Comparison of ENCODE assay signal across 7 mouse cellular contexts in genomic region chr17:33954646-33955554, GRCm38 (mm10). TPM values are rescaled to one million over a fixed set of nuclear protein-coding genes. Genes with fewer than 3 reads are reported as not detected.
DNase-seq lines count a peak whose midpoint lies in the region; ATAC-seq and TF ChIP-seq lines count a peak whose summit lies in the region.

No protein-coding gene starts in this region.

- no peak for TF ChIP-seq POLR2A in lung, adult 2 months (IDR thresholded peaks at IDR 0.05; ENCODE audit: borderline replicate concordance, extremely low read depth, low read depth, low read length)
- TF ChIP-seq POLR2A in cortical plate, adult 2 months (IDR thresholded peaks at IDR 0.05; ENCODE audit: extremely low read depth, insufficient read depth, low read length) = 0 out of 2 replicates have a peak, but pooled peaks have one; percentile 24
- no peak for TF ChIP-seq POLR2A in small intestine, adult 2 months (IDR thresholded peaks at IDR 0.05; ENCODE audit: low read depth, low read length)

- peak overlapping the region; percentile 82 for H3K9ac ChIP-seq in forebrain, postnatal 0 days
- peak overlapping the region; percentile 95 for H3K9ac ChIP-seq in limb, embryonic 15.5 days

- H3K4me2 ChIP-seq in forebrain, postnatal 0 days (ENCODE audit: low read depth) = peak overlapping the region; percentile 58
- peak overlapping the region; percentile 84 for H3K4me2 ChIP-seq in limb, embryonic 15.5 days

- WGBS in lung, adult 2 months = 1% methylated on average over 33 of the region's 33 CpGs
- WGBS in forebrain, postnatal 0 days = under 1% methylated on average over 33 of the region's 33 CpGs
- under 1% methylated on average over 33 of the region's 33 CpGs for WGBS in limb, embryonic 15.5 days
- under 1% methylated on average over 33 of the region's 33 CpGs for WGBS in small intestine, adult 2 months

- no peak for TF ChIP-seq CTCF in lung, adult 2 months (IDR thresholded peaks at IDR 0.05; ENCODE audit: insufficient read depth, low read length)
- TF ChIP-seq CTCF in cortical plate, adult 2 months (IDR thresholded peaks at IDR 0.05; ENCODE audit: extremely low read depth, insufficient read depth, low read length) = no peak
- no peak for TF ChIP-seq CTCF in forebrain, postnatal 0 days (IDR thresholded peaks at IDR 0.05; ENCODE audit: low read depth)
- TF ChIP-seq CTCF in small intestine, adult 2 months (IDR thresholded peaks at IDR 0.05; ENCODE audit: extremely low read depth, insufficient read length, insufficient replicate concordance, low read depth, low read length) = no peak

- H3K27ac ChIP-seq in cortical plate, adult 2 months (ENCODE audit: insufficient read depth, low read length) = peak overlapping the region; percentile 17; the same call in 1 of the 2 replicates
- H3K27ac ChIP-seq in forebrain, postnatal 0 days (ENCODE audit: low read depth, low read length) = peak overlapping the region; percentile 93
- H3K27ac ChIP-seq in limb, embryonic 15.5 days = peak overlapping the region; percentile 94
- peak overlapping the region; percentile 53 for H3K27ac ChIP-seq in small intestine, adult 2 months (ENCODE audit: insufficient read depth, low read depth, low read length)

- H3K4me1 ChIP-seq in lung, adult 2 months (ENCODE audit: control insufficient read depth, insufficient read depth, low read length) = peaks cover 17% of the 10 kb centered on the region
- H3K4me1 ChIP-seq in cortical plate, adult 2 months (ENCODE audit: control insufficient read depth, insufficient read depth, low read length) = no peaks in the 10 kb centered on the region; the same call in 1 of the 2 replicates
- H3K4me1 ChIP-seq in forebrain, postnatal 0 days (ENCODE audit: insufficient read depth) = peaks cover 13% of the 10 kb centered on the region; the same call in 1 of the 2 replicates
- peaks cover 63% of the 10 kb centered on the region for H3K4me1 ChIP-seq in limb, embryonic 15.5 days
- peaks cover 24% of the 10 kb centered on the region for H3K4me1 ChIP-seq in small intestine, adult 2 months (ENCODE audit: control insufficient read depth, insufficient read depth, insufficient read length, low read length)

- peak overlapping the region; percentile 67 for H3K4me3 ChIP-seq in lung, adult 2 months (replicated peaks; ENCODE audit: extremely low read depth, low read depth, low read length)
- H3K4me3 ChIP-seq in cortical plate, adult 2 months (ENCODE audit: insufficient read depth, low read length) = peak overlapping the region; percentile 80
- peak overlapping the region; percentile 55 for H3K4me3 ChIP-seq in forebrain, postnatal 0 days (ENCODE audit: low read depth, low read length)
- H3K4me3 ChIP-seq in limb, embryonic 15.5 days = peak overlapping the region; percentile 82
- peak overlapping the region; percentile 82 for H3K4me3 ChIP-seq in small intestine, adult 2 months (ENCODE audit: low read depth, low read length)

- H3K9me3 ChIP-seq in forebrain, postnatal 0 days (ENCODE audit: low read length) = no peaks in the 10 kb centered on the region
- no peaks in the 10 kb centered on the region for H3K9me3 ChIP-seq in limb, embryonic 15.5 days

- H3K27me3 ChIP-seq in forebrain, postnatal 0 days (ENCODE audit: insufficient read depth, low read length) = no peaks in the 10 kb centered on the region
- H3K27me3 ChIP-seq in limb, embryonic 15.5 days = no peaks in the 10 kb centered on the region
- no peaks in the 10 kb centered on the region for H3K27me3 ChIP-seq in small intestine, adult 2 months (ENCODE audit: control insufficient read depth, insufficient read depth, low read length)

- H3K36me3 ChIP-seq in forebrain, postnatal 0 days (ENCODE audit: insufficient read depth) = peaks cover 39% of the 10 kb centered on the region
- H3K36me3 ChIP-seq in limb, embryonic 15.5 days = peaks cover 55% of the 10 kb centered on the region
- H3K36me3 ChIP-seq in small intestine, adult 2 months (ENCODE audit: control insufficient read depth, insufficient read depth, low read length) = peaks cover 31% of the 10 kb centered on the region

- DNase-seq in lung, adult 2 months = no peak
- DNase-seq in lung, postnatal 36 days = no peak
- DNase-seq in forebrain, postnatal 0 days = no peak
- DNase-seq in cerebellum, postnatal 10 days = no peak

- peak; percentile 12 for ATAC-seq in forebrain, postnatal 0 days
- peak; percentile 2; the same call in 1 of the 2 replicates for ATAC-seq in limb, embryonic 15.5 days (ENCODE audit: insufficient number of reproducible peaks, low FRiP score, low TSS enrichment, low read depth)

RNA-seq across cellular contexts. Expression of gene Vps52, which starts 0.7 kb away (rescaled TPM):
- 62.8 and 70.3 TPM in 2 replicates for polyA plus RNA-seq in lung, adult 2 months (2012; rRNA removed)
- polyA plus RNA-seq in cortical plate, adult 2 months (2012; rRNA removed) = 79.3 and 82.2 TPM in 2 replicates
- total RNA-seq in forebrain, postnatal 0 days (2014; rRNA removed) = 46.2 and 46.8 TPM in 2 replicates
- polyA plus RNA-seq in forebrain, postnatal 0 days (2015; fragmentation: Nextera tagmentation; extraction: Ambion mirVana) = 59.6 and 66.1 TPM in 2 replicates
- 46.5 and 50.4 TPM in 2 replicates for polyA plus RNA-seq in limb, embryonic 15.5 days (2015; fragmentation: Nextera tagmentation; extraction: Ambion mirVana)
- 28.4 and 52.3 TPM in 2 replicates for polyA plus RNA-seq in small intestine, adult 2 months (2012; rRNA removed)

RNA-seq across cellular contexts. Expression of gene Rps18, which starts 0.9 kb away (rescaled TPM):
- 260 and 331 TPM in 2 replicates for polyA plus RNA-seq in lung, adult 2 months (2012; rRNA removed)
- polyA plus RNA-seq in cortical plate, adult 2 months (2012; rRNA removed) = 410 and 435 TPM in 2 replicates
- 1,357 and 2,159 TPM in 2 replicates for total RNA-seq in forebrain, postnatal 0 days (2014; rRNA removed)
- 876 and 1,153 TPM in 2 replicates for polyA plus RNA-seq in forebrain, postnatal 0 days (2015; fragmentation: Nextera tagmentation; extraction: Ambion mirVana)
- polyA plus RNA-seq in limb, embryonic 15.5 days (2015; fragmentation: Nextera tagmentation; extraction: Ambion mirVana) = 1,572 and 1,837 TPM in 2 replicates
- polyA plus RNA-seq in small intestine, adult 2 months (2012; rRNA removed) = 509 and 766 TPM in 2 replicates

RNA-seq across cellular contexts. Expression of gene B3galt4, which starts 3.6 kb away (rescaled TPM):
- 11.4 and 12.6 TPM in 2 replicates for polyA plus RNA-seq in lung, adult 2 months (2012; rRNA removed)
- 7.0 and 7.8 TPM in 2 replicates for polyA plus RNA-seq in cortical plate, adult 2 months (2012; rRNA removed)
- 11.5 and 11.7 TPM in 2 replicates for total RNA-seq in forebrain, postnatal 0 days (2014; rRNA removed)
- 8.3 and 9.8 TPM in 2 replicates for polyA plus RNA-seq in forebrain, postnatal 0 days (2015; fragmentation: Nextera tagmentation; extraction: Ambion mirVana)
- 5.9 and 8.3 TPM in 2 replicates for polyA plus RNA-seq in limb, embryonic 15.5 days (2015; fragmentation: Nextera tagmentation; extraction: Ambion mirVana)
- 14.8 and 24.6 TPM in 2 replicates for polyA plus RNA-seq in small intestine, adult 2 months (2012; rRNA removed)

RNA-seq across cellular contexts. Expression of gene Wdr46, which starts 14.4 kb away (rescaled TPM):
- 13.4 and 16.8 TPM in 2 replicates for polyA plus RNA-seq in lung, adult 2 months (2012; rRNA removed)
- 13.5 TPM in 2 replicates for polyA plus RNA-seq in cortical plate, adult 2 months (2012; rRNA removed)
- total RNA-seq in forebrain, postnatal 0 days (2014; rRNA removed) = 18.9 and 21.9 TPM in 2 replicates
- 15.9 and 23.2 TPM in 2 replicates for polyA plus RNA-seq in forebrain, postnatal 0 days (2015; fragmentation: Nextera tagmentation; extraction: Ambion mirVana)
- polyA plus RNA-seq in limb, embryonic 15.5 days (2015; fragmentation: Nextera tagmentation; extraction: Ambion mirVana) = 31.4 and 36.0 TPM in 2 replicates
- polyA plus RNA-seq in small intestine, adult 2 months (2012; rRNA removed) = 10.0 and 12.4 TPM in 2 replicates

RNA-seq across cellular contexts. Expression of gene Pfdn6, which starts 14.8 kb away (rescaled TPM):
- polyA plus RNA-seq in lung, adult 2 months (2012; rRNA removed) = 19.2 and 26.2 TPM in 2 replicates
- polyA plus RNA-seq in cortical plate, adult 2 months (2012; rRNA removed) = 113 and 116 TPM in 2 replicates
- 57.0 and 78.4 TPM in 2 replicates for total RNA-seq in forebrain, postnatal 0 days (2014; rRNA removed)
- polyA plus RNA-seq in forebrain, postnatal 0 days (2015; fragmentation: Nextera tagmentation; extraction: Ambion mirVana) = 173 and 185 TPM in 2 replicates
- 132 and 139 TPM in 2 replicates for polyA plus RNA-seq in limb, embryonic 15.5 days (2015; fragmentation: Nextera tagmentation; extraction: Ambion mirVana)
- polyA plus RNA-seq in small intestine, adult 2 months (2012; rRNA removed) = 9.3 and 19.4 TPM in 2 replicates

Comparison
In these comparisons a context has a peak if more than half of its experiments do, and no peak if none do; other contexts are left out.
1. H3K27ac ChIP-seq: peak in every context shown above with its lines; median percentile 94 in limb, embryonic 15.5 days; 93 in forebrain, postnatal 0 days; 53 in small intestine, adult 2 months; 17 in cortical plate, adult 2 months.